Mouse (Mus musculus) embryo, embryonic 10 days (tissue): ENCODE results near the gene Pi16.
"Not testable (repeated sequence)": the region's sequence is repeated elsewhere in the genome, so short reads cannot be mapped to it uniquely, and the experiment has no call there.

ENCODE experiments used
- DNase-seq: peaks from one replicate; pipeline ENCODE4 v3.0.0-alpha.2; 2015; ENCODE audit warnings: low spot score

Gene Pi16

DNA sequence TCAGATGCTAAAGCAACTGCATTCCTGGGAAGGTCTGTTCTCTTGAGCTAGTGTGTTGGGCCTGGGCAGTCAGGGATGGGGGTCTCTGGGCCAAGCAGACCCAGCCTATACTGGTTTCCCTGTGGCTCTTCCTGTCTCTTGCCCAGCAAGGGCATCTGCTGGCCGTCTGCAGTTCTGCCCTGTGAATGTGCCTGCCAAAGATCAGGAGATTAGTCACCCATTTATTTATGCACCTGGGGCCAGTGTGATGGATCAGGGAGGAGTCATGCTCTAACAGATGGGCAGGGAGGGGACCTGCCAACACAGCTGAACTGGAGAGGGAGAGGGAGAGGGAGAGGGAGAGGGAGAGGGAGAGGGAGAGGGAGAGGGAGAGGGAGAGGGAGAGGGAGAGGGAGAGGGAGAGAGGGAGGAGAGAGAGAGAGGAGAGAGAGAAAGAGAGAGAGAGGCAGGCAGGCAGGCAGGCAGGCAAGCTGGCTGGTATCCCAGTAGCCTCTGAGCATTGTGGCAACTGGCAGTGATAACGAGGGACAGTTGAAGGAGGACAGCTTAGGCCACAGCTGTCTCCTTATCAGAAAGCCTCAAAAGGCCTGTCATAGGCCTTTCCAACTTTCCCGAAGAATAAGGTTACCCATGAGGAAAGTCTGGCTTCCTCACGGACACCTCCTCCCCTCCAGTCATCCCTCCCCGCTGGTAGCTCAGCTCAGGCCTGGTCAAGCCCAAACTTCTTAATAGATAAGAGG, 13.4 kb downstream of the Pi16 start:
- no peak for DNase-seq

DNA sequence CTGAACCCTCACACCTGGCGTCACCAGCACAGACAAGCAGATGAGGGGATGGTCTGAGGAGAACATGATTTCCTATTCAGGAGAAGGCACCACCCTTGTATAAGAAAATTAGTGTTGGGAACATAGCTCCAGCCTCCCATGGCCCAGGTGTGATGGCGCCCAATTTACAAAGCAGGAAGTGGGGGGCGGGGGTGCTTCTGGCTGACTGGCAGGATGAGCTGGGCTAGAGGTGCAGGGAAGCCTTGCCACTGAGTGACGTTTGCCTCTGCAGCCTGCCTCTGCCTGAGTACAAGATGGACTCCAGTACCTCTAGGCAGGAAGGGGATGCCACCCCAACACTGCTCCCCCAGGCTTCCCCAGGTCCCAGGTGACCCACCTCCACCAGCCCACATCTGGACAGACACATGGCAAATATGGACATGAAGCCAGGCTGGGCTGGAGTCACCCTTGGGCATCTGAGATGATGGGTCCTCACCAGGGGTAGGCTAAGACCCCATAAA, 14.8 kb downstream of the Pi16 start:
- DNase-seq, result no peak

DNA sequence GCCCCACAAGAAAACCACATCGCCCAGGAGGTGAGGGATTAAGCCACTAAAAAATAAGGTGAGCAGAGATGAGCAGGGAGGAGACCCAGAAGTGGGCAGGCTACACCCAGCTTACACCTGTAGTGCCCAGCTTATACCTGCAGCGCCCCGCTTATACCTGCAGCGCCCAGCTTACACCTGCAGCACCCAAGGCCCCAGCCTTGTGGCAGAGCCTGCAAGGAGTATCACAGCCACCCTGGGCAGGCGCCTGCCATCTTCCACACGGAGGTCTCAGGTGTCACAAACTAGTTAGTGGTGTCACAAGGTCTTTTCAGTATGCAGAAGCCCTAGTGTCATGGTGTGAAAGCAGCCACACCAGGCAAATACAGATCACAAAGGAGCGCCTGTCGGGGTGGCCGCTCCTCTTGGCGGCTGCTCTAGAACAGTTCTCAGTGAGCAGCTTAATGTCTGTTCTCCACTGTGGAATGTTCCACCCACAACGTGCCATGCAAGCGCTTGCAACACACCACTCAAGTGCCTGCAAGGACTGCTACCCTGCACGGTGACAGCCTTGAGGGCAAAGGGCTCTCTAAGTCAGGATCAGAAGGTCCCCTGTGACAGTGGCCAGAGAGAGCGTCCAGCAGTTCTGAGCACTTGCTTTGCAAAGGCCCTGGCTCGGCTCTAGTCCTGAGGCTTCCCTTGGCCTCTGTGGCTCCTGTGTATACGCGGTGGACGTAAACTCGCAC, 18.9 kb downstream of the Pi16 start:
- DNase-seq, result no peak

DNA sequence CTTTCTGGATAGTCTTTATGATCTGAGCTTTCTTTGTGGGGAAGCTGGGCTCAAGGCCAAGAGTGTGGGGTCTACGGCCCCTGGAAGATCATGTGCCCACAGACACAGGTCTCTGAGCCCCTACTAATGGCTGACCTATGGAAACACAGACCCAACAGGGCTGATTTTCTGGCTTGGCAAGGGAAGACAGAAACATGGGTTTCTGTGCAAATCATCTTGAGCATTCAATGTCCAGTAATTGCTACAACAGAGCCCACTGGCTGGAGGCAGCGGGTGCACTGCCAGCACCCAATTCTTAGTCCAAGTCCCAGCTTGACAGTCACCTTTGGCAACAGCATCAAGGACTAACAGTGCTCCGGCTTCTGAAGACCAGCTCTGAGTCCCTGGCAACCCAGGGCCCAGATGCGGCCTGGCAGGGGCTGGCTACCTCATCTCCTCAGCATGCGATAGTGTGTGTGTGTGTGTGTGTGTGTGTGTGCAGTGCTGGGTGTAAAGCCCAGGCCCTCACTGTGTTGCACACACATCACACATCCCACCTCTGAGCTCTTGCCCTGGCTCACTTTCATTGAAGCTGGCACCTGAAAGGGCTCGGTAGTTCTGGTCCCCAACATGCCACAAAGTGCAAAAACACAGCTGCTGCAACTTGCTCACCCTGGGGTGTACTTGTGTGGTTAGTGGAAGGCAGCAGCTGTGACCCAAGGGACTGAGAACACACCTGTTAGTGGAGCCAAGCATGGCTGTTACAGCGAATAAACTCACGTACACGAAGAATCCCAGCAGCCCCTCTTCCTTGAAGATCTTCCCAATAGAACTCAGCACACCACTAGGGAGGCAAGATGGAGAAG, 20.7 kb downstream of the Pi16 start:
- no peak for DNase-seq

DNA sequence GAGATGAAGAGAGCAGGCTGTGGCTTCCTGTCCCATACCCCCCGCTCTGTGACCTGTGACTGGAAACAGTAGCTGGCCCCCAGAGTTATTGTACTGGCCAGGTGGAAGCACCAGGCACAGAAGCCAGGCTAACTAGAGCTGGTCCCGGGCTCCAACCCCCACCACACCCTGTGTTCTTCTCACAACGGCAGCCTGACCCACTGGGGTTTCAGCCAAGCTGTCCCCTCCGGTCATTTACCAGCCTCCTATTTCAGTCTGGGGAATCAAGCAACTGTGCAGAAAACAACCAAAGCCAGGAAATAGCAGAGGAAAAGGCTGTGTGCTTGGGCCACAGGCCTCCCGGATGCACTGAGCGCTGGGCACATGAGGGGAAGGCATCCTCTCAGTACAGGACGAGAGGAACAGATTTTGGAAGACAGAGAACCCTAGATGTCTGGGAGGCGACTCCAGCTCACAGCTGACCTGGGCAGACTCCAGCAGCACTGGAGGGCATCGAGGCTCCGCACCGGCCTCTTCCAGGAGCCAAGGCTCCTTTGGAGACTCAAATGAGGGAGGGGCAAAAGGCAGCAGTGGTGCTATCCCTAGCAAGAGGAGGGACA, 21.8 kb downstream of the Pi16 start:
- DNase-seq, result no peak

DNA sequence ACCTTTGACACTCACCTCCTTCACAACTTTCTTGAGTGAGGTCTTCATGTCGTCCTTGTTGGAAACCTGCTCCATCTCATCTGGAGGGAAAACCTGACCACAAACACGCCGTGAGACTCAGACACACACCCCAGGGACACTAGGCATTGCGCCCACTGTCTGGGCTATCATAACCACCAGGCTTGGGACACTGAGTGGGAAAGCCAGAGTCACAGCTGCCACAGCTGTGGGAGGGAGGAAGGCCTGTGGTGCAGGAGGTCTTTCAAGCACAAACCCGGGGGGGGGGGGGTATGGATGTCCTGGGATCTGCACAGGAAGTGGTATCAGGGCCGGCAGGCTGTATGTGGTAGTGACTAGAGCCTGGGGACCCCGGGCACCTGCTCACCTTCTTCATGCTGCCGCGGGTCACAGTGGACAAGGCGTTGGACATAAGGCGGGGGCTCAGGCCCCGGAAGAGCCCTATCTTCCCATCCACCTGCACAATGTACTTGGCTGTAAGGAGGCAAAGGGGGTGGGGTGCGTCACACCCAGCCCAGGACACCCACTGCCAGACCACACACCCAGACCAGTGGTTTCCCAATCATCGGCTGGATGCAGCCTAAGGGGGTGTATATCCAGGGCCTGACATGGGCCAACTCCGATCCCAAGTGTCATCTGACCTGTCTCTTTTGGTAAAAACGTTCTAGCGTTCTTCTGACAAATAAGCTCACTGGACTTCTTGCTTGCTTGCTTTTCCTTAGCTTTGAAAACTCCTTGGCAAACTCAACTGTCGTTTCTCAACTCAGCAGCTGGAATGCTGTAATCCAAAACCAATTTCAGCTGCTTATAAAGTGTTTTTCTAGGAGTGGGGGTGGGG, 23.2 kb downstream of the Pi16 start:
- DNase-seq, result no peak

DNA sequence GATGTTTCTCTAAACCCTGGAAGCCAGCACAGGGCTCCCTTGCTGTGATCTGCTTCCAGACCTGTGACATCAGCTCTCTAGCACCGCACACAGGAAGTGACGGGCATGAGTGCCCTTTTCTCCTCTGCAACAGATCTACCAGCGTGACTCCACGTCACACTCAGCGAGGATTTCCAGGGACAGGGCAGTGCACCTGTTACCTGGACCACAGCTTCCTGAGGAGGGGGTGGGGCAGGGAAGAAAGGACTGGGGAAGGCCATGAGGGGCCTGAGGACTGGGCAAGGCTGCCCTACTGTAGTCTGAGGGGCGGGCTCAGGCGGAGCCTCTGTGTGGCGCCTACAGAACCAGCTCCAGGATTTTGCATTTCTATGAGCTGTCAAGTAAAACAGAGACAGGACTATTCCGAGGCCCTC, 24.1 kb downstream of the Pi16 start:
- DNase-seq, result peak; percentile 51

DNA sequence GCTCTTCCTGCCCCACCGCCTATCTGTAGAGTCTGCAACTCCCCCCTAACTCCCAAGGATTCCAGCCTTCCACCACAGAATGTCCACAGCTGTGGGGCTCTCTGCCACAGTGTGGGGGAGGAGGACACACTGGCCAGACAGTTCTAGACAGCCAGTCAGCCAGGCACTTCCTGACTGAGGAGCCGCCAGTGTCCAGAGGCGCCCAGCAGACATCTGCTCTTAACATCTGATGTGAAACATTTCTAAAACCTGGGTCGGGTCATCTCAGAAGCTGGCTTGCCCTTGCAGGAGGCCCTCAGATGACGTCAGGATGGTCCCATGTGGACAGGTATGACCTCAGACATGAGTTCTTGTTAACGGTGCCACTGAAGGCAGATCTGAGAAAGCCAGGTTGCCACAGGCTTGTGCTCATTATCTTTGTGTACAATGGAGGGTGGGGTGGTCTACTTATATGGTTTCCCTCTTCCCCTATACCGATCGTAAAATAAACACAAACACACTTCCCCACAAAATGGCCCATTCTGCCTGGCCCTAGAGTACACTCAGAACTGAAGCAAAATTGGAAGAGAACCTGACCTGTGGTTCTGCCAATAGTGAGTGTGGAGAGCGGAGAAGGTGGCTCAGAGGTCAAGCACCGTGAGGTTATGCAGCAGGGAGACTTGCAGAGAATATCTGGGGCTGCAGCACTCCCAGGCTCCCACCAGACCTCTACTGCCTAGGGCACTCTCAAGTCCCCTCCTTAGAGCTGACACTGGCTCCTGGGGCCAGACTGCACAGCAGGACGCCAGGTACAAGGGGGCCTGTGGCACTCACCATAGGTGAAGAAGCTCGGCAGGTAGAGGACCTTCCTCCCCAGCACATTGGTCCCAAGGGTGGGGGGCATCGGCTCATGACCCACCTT, 24.8 kb downstream of the Pi16 start:
- peak; percentile 47 for DNase-seq

DNA sequence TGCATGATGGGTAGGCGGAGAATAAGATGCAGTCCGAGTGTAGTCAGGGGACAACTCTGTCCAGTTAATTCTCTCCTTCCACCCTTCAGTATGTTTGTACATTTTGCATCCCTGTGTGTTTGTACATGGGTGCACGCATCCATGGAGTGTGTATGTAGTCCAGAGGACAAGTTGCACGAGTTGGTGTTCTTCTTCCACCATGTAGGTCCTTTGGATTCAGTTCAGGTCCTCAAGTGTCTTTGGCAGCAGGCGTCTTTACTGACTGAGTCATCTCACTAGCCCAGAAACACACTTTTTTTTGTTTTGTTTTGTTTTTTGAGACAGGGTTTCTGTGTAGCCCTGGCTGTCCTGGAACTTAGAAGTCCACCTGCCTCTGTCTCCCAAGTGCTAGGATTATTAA, 25.8 kb downstream of the Pi16 start:
- DNase-seq, result no peak

DNA sequence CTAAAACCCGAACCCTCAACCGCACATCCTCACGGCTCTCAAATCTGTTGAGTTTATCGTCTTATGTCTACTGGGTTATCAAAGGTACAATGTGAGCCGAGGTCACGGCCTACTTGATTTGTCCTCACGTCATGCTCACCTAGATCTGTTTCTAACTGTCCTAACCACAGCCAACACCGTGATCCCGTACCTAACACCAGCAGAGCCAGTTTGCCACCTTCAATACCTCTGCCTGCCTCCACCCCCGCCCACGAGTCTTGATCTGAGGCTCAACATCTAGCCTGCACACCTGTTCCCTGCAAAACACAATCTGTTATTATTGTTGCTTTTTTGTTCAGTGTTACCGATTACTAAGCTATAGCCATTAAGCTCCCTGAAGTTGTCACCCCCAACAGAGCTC, 27.8 kb downstream of the Pi16 start:
- no peak for DNase-seq

DNA sequence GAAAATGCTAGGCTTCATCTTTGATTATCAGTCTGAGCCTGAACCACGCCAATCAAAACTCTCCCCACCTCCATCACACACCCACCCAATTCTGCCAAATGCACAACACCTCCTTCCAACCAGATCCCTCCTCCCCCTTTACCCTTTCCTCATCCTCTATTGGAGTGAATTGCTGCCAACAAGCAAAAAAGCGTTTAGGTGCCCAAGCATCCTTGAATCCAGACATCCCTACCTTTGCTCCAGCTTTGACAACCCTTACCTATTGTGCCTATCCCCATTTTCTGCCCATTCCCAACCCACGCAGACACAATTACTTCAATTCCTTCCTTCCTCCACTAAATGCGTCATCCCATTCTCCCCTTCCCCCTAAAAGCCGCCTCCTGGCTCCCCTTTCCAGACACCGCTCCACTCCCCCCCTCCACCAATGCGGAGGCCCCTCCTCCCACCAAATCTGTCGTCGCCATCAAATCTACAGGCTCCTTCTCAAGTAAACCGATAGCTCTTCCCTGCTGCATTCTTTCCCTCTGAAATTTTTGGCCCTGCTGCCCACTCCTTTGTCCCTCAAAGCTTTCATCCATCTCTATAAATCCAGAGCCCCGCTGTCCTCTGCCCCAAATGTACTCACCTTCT, 29.1 kb downstream of the Pi16 start:
- DNase-seq, result peak; percentile 52

DNA sequence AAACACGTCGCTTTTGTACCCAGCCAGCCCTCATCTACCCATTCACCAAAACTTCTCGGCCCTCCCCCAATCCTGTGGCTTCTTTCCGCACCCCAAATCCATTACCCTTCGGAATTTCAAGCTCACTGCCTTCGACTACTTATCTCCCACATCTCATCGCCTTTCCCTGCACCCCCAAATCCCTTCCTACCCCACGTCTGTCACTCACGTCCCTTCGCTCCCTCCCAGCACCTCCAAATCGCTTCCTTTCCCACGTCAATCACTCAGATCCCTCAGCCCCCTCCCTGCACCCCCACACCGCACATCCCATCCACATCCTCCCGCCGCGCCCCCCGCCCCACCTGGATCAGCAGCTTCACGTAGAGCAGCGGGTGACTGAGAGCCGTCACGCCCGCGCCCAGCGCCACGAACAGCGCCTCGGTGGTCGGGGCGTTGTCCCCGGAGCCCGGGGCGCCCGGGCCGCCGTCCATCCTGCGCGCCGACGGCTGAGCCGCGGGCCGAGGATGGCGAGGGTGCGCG, 29.7 kb downstream of the Pi16 start:
- DNase-seq, result no peak

DNA sequence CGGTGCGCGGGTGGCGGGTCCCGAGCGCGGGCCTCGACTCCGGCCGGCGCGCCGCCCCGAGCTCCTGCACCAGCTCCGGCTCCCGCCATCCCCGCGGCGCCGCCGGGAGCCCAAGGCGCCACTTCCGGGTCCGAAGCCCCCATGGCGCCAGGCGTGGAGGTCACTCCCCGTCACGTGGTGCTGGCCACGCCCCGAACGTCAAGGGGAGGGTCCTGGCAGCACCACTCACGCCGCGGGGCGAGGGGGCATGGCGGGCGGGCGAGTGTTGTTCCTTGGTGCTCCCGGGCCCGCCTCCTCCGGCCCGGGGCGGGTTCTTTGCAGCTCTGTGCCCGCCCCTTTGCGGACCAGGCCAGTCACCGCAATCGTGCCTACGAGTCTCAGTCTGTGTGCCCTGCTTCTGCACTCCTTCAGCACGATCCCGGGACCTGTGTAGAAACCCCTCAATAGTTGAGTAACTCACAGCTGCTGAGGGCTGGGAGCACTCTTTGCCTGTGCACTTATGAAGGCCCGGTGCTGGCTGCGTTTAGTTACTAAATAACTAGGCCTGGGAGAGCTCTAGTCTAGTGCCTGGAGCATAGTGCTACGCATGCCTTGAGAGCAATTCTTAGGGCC, 30.3 kb downstream of the Pi16 start, which contains the start of gene Mtch1:
Gene Mtch1, minus strand, starts transcription at position 290 of the 612 bp plus-strand sequence.
- peak; percentile 100 for DNase-seq

DNA sequence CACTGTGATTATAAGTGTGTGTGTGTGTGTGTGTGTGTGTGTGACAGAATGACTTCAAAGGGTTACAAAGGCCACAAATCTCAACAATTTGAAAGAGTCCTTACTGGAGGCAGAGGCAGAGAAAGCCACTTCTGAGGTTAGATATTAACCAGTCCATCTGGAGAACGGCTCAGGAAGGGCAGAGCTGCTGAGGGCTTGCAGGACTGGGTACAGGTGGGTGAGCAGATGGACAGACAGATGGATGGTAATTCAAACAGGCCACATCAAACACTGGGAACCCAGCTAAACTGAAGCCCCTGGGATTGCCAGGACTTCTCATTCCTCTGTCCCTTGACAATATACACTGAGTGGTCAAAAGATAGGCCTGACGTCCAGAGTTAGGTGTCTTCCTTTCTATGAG, 31.5 kb downstream of the Pi16 start:
- DNase-seq, result no peak

DNA sequence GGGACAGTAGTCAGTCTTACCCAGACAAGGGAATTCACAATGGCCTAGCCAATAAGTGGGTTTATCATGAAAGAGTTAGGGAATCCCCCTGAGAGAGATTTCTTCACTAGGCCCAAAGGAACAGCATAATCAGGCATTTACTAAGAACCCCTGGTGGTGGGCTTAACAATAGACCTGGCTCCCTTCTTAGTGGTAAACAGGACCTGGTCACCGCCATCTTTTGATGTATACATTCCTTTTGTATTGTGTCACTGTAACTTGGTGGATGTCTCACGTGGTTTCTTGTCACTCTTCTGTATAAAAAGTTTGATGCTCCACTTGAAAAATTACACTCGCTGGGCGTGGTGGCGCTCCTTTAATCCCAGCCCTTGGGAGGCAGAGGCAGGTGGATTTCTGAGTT, 33.6 kb downstream of the Pi16 start:
- DNase-seq, result not testable (repeated sequence)

DNA sequence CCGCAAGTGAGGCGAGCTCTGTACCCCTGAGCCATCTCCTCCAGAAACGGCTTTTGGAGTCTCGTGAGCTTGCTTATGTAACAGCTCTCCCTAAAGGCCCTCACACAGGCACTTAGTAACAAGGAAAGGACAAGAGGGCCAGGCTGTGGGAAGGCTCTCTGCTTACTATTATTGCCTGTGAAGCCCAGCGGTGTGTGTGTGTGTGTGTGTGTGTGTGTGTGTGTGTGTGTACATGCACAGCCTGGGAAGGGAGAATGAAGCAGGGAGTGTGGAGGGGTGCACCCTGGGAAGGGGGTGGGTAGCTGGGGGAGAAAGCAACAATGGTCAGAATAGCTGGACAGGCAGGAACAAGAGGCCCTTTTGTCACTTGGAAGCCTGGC, 38.0 kb downstream of the Pi16 start:
- peak; percentile 65 for DNase-seq

DNA sequence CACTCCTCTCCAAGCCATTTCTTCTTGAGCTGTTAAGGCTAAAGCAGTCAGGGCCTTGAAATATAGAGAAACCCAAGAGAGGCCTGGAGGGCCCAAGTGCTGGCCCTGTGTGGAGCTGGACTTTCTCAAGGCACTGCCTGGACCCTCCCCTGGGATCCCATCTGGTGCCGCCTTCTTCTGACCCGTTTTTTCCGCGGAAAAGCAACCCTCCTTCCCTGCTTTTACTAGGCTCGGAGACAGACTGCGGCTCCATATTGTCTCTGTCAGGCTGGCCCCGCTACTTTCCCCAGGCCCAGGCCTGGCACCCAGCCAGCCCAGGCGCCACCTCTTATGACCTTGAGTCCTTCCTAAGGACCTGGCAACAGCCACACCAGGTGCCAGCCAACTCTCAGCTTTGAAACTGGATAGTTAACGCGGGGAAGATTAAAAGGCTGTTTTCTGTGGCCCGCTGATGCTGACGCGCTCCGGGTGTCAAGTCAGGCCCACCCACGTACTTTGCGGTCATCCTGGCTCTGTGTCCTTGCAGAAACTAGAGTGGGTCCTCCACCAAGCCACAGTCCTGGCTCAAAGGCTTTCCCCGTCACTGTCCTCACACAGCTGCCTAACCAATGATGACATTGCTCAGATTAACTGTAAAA, 38.5 kb downstream of the Pi16 start:
- no peak for DNase-seq

DNA sequence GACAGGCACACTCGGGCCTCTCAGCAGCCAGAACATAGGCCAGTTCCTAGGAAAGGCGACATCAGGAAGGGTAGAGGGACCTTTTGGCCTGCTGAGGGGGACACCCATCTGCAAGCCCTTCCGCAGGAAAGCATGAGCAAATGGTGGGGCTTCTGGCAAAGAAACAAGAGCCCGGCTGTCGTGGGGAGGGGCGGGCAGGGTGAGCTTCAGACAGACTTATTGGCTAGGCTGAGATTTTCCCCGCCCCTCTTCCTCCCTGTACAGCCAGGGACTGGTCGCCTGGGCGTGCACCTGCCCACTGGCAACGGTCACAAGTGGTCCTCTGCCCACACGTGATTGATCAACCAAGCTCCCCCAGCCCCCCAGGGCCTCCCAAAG, 39.0 kb downstream of the Pi16 start:
- peak; percentile 90 for DNase-seq

DNA sequence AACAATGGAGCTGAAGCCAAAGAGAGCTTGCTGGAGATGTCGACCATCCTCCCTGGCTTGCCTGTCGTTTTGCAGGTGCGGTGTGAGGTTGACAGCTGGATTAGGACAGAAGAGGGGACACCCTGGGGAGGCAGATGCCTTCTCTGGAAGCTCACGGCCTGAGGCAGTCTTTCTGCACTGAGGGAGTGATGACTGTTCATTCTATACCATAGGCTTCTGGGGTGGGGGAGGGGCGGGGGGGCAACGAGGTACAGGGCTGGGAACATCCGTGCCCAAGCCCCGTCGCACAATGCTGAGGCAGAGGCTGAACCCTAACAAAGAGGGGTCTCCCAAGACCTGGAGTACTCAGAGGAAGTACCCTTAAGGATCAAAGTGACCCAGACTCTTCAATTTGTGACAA, 39.4 kb downstream of the Pi16 start:
- DNase-seq, result no peak
